Mouse (Mus musculus): ENCODE measurements around the gene Arhgap23.

DNA sequence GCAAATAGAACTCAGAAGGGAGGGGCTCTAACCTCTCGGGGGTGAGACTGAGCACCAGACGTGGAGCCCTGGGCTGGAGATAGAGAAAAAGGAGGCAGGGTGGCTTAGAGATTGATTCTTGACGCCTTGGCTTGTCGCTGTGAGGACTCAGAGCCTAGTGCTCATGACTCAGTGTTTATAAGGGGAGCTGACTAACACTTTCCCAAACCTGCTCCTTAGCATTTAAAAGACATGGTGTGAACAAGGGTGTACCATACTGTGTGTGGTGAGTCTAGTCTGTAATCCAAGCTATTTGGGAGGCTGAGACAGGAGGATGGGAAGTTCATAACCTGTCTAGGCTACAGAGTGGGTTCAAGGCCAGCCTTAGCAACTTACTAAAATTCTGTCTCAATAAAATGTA, 41.8 kb downstream of the Arhgap23 start:
- TF ChIP-seq CTCF (IDR thresholded peaks at IDR 0.05; ENCODE audit: low read depth, low read length) = no peak
- no peak for TF ChIP-seq POLR2A (IDR thresholded peaks at IDR 0.05; ENCODE audit: extremely low read depth, insufficient read depth, low read length)

Measured in liver, adult 2 months (tissue).